Mouse (Mus musculus) neural tube, embryonic 14.5 days (tissue): ENCODE results near the gene Hoxd3. TPM values are rescaled to one million over a fixed set of nuclear protein-coding genes. Genes with fewer than 3 reads are reported as not detected.

Source experiments
- ATAC-seq: fragments of 200-750 bp; cut with Nextera tagmentation; 2 replicates; pipeline ENCODE4 v1.8.0; 2017; ENCODE audit warnings: low read depth, mild to moderate bottlenecking, moderate TSS enrichment, moderate library complexity
- H3K27ac ChIP-seq: fragments of 300-500 bp; sonication (generic); 2 replicates; pipeline ENCODE4 v1.5.1; 2014; ENCODE audit warnings: low read depth, mild to moderate bottlenecking, control low read depth, low read length, moderate library complexity, mixed read lengths
- H3K27me3 ChIP-seq: fragments of 300-500 bp; sonication (generic); 2 replicates; pipeline ENCODE4 v1.6.1; 2014; ENCODE audit warnings: low read length; ENCODE audit not compliant: control insufficient read depth, insufficient read depth
- H3K36me3 ChIP-seq: fragments of 300-500 bp; sonication (generic); 2 replicates; pipeline ENCODE4 v1.6.1; 2014; ENCODE audit warnings: low read length, mixed read lengths; ENCODE audit not compliant: control insufficient read depth, insufficient read depth
- H3K4me1 ChIP-seq: fragments of 300-500 bp; sonication (generic); 2 replicates; pipeline ENCODE4 v1.6.1; 2014; ENCODE audit warnings: low read length; ENCODE audit not compliant: control insufficient read depth, insufficient read depth
- H3K4me2 ChIP-seq: fragments of 300-500 bp; sonication (generic); 2 replicates; pipeline ENCODE4 v1.6.1; 2014; ENCODE audit warnings: mild to moderate bottlenecking, low read depth, low read length, control low read depth
- H3K4me3 ChIP-seq: fragments of 300-500 bp; sonication (generic); 2 replicates; pipeline ENCODE4 v1.5.1; 2014; ENCODE audit warnings: low read depth, low read length, control low read depth, mixed read lengths
- H3K9ac ChIP-seq: fragments of 300-500 bp; sonication (generic); replicated peaks from 2 replicates; pipeline ENCODE4 v1.6.1; 2014; ENCODE audit warnings: low read depth, mild to moderate bottlenecking, control low read depth, low read length, mixed read lengths
- H3K9me3 ChIP-seq: fragments of 300-500 bp; sonication (generic); 2 replicates; pipeline ENCODE4 v1.6.1; 2016; ENCODE audit warnings: low read length; ENCODE audit not compliant: control insufficient read depth
- WGBS: fragments of 180-500 bp; shearing (Covaris S2); extraction: QIAGEN DNeasy Blood & Tissue Kit; methylation state at CpG from one replicate; pipeline ENCODE4 v1.1.7; 2014; 5-methylcytosine and 5-hydroxymethylcytosine counted together
- polyA plus RNA-seq: library from polyadenylated mRNA; unstranded; fragments of >200 nt; fragmentation: Nextera tagmentation; extraction: Ambion mirVana; gene quantifications from 2 replicates; pipeline ENCODE4 v1.2.1, GENCODE M21; 2014

Hoxd3 gene
- polyA plus RNA-seq, 1 experiment from 2014 or later = 13.5 TPM

- Histone ChIP-seq H3K4me2 (no peak overlapping the region), H3K36me3 (no peaks in the 10 kb centered on the region), H3K27ac (no peak overlapping the region), H3K9ac (no peak overlapping the region), H3K9me3 (no peaks in the 10 kb centered on the region), H3K27me3 (peaks cover 70% of the 10 kb centered on the region), H3K4me1 (0 out of 2 replicates have a peak, but pooled peaks cover 4% of the 10 kb centered on the region), H3K4me3 (no peak overlapping the region)
- no peak for ATAC-seq
- under 1% methylated on average over 14 of the region's 14 CpGs for WGBS
Observed at GRCm38 (mm10) chr2:74669650-74670235, 42.0 kb upstream of the Hoxd3 start.

GRCm38 (mm10) chr2:74670632-74671188, 41.0 kb upstream of the Hoxd3 start:
- no peak for ATAC-seq
- Histone ChIP-seq H3K4me3 (no peak overlapping the region), H3K27me3 (peaks cover 62% of the 10 kb centered on the region), H3K36me3 (no peaks in the 10 kb centered on the region), H3K4me1 (0 out of 2 replicates have a peak, but pooled peaks cover 10% of the 10 kb centered on the region), H3K27ac (no peak overlapping the region), H3K9ac (no peak overlapping the region), H3K4me2 (no peak overlapping the region), H3K9me3 (no peaks in the 10 kb centered on the region)
- 3% methylated on average over 3 of the region's 3 CpGs for WGBS

- Histone ChIP-seq H3K36me3 (no peaks in the 10 kb centered on the region), H3K27me3 (peaks cover 63% of the 10 kb centered on the region), H3K4me3 (no peak overlapping the region), H3K4me2 (no peak overlapping the region), H3K4me1 (0 out of 2 replicates have a peak, but pooled peaks cover 10% of the 10 kb centered on the region), H3K27ac (no peak overlapping the region), H3K9me3 (no peaks in the 10 kb centered on the region), H3K9ac (no peak overlapping the region)
- ATAC-seq = no peak
- WGBS = 11% methylated on average over 5 of the region's 5 CpGs
Observed at GRCm38 (mm10) chr2:74671847-74672246, 39.9 kb upstream of the Hoxd3 start.

GRCm38 (mm10) chr2:74672481-74673362, 39.0 kb upstream of the Hoxd3 start:
- peak overlapping the region; percentile 20; the same call in 1 of the 2 replicates for H3K4me3 ChIP-seq
- 1% methylated on average over 37 of the region's 40 CpGs for WGBS
- H3K9me3 ChIP-seq = no peaks in the 10 kb centered on the region
- H3K9ac ChIP-seq = no peak overlapping the region
- no peak overlapping the region for H3K27ac ChIP-seq
- H3K36me3 ChIP-seq = no peaks in the 10 kb centered on the region
- H3K27me3 ChIP-seq = peaks cover 71% of the 10 kb centered on the region
- ATAC-seq = peak; percentile 36; the same call in 1 of the 2 replicates
- 0 out of 2 replicates have a peak, but pooled peaks cover 10% of the 10 kb centered on the region for H3K4me1 ChIP-seq
- peak overlapping the region; percentile 41 for H3K4me2 ChIP-seq

- H3K27ac ChIP-seq = no peak overlapping the region
- under 1% methylated on average over 24 of the region's 24 CpGs for WGBS
- 0 out of 2 replicates have a peak, but pooled peaks cover 6% of the 10 kb centered on the region for H3K4me1 ChIP-seq
- ATAC-seq = peak; percentile 15; the same call in 1 of the 2 replicates
- H3K4me2 ChIP-seq = no peak overlapping the region
- no peaks in the 10 kb centered on the region for H3K9me3 ChIP-seq
- peaks cover 73% of the 10 kb centered on the region for H3K27me3 ChIP-seq
- H3K4me3 ChIP-seq = no peak overlapping the region
- no peak overlapping the region for H3K9ac ChIP-seq
- no peaks in the 10 kb centered on the region for H3K36me3 ChIP-seq
Observed at GRCm38 (mm10) chr2:74673835-74674425, 37.8 kb upstream of the Hoxd3 start.

- peak within 1 kb of the TSS; percentile 8; the same call in 1 of the 2 replicates for H3K4me2 ChIP-seq
- 3% methylated on average over 47 of the region's 47 CpGs for WGBS
- H3K27ac ChIP-seq = no peak within 1 kb of the TSS
- 0 out of 2 replicates have a peak, but pooled peaks cover 6% of the 10 kb centered on the region for H3K4me1 ChIP-seq
- H3K9ac ChIP-seq = no peak within 1 kb of the TSS
- H3K4me3 ChIP-seq = no peak within 1 kb of the TSS
- H3K27me3 ChIP-seq = peaks cover 70% of the 10 kb centered on the region
- H3K9me3 ChIP-seq = no peaks in the 10 kb centered on the region
- ATAC-seq = no peak
- no peaks in the 10 kb centered on the region for H3K36me3 ChIP-seq
Observed at GRCm38 (mm10) chr2:74674881-74675665, 36.7 kb upstream of the Hoxd3 start, which contains the start of gene Hoxd12. Hoxd12 (plus strand) TSS chr2:74675013.

- Histone ChIP-seq H3K4me2 (peak overlapping the region; percentile 8; the same call in 1 of the 2 replicates), H3K27me3 (peaks cover 68% of the 10 kb centered on the region), H3K36me3 (no peaks in the 10 kb centered on the region), H3K9ac (no peak overlapping the region), H3K9me3 (no peaks in the 10 kb centered on the region), H3K27ac (no peak overlapping the region), H3K4me3 (no peak overlapping the region), H3K4me1 (0 out of 2 replicates have a peak, but pooled peaks cover 6% of the 10 kb centered on the region)
- WGBS = 4% methylated on average over 24 of the region's 24 CpGs
- ATAC-seq = no peak
Observed at GRCm38 (mm10) chr2:74675666-74676282, 36.0 kb upstream of the Hoxd3 start.
